Mouse (Mus musculus) G1E (cell line): Measurements from ENCODE around the gene Kdm2b. TPM values are rescaled to one million over a fixed set of nuclear protein-coding genes. Genes with fewer than 3 reads are reported as not detected.

ENCODE experiments used
- ATAC-seq: 2 replicates; pipeline ENCODE4 v1.8.0; 2016; ENCODE audit warnings: mild to moderate bottlenecking; ENCODE audit not compliant: insufficient number of reproducible peaks, poor library complexity, low FRiP score, severe bottlenecking; ENCODE audit errors: extremely low read depth
- DNase-seq: peaks from one replicate; pipeline ENCODE4 v3.0.0; 2012; ENCODE audit warnings: low spot score
- H3K27me3 ChIP-seq: 2 replicates; pipeline ENCODE4 v1.6.1; 2012; ENCODE audit warnings: mild to moderate bottlenecking, low read length, inconsistent platforms; ENCODE audit not compliant: insufficient read depth
- H3K36me3 ChIP-seq: replicated peaks from 2 replicates; pipeline ENCODE3; 2012; ENCODE audit warnings: mild to moderate bottlenecking, inconsistent platforms
- H3K4me1 ChIP-seq: 2 replicates; pipeline ENCODE4 v1.6.1; 2012; ENCODE audit warnings: low read depth, low read length, inconsistent platforms, mixed read lengths; ENCODE audit not compliant: insufficient read depth
- H3K4me3 ChIP-seq: 2 replicates; pipeline ENCODE4 v1.5.1; 2012; ENCODE audit warnings: low read depth, mild to moderate bottlenecking, inconsistent platforms, low read length, moderate library complexity, mixed read lengths
- H3K9me3 ChIP-seq: replicated peaks from 2 replicates; pipeline ENCODE4 v1.6.1; 2012; ENCODE audit warnings: inconsistent platforms
- CTCF ChIP-seq: IDR thresholded peaks from 2 replicates; pipeline ENCODE4 v1.5.1; 2012; ENCODE audit warnings: low read depth, low read length, inconsistent platforms, mixed read lengths
- GATA1 ChIP-seq: IDR thresholded peaks from 2 replicates; pipeline ENCODE4 v1.6.1; 2012; ENCODE audit warnings: borderline replicate concordance, low read length, inconsistent platforms, mixed read lengths
- GATA2 ChIP-seq: IDR thresholded peaks from 2 replicates; pipeline ENCODE4 v1.6.1; 2012; ENCODE audit warnings: low read depth, low read length, inconsistent platforms, borderline replicate concordance
- POLR2AphosphoS5 ChIP-seq: IDR thresholded peaks from 2 replicates; pipeline ENCODE4 v1.6.1; 2012; ENCODE audit warnings: low read depth, low read length, inconsistent platforms; ENCODE audit not compliant: insufficient replicate concordance
- TAL1 ChIP-seq: conservative IDR thresholded peaks from 2 replicates; pipeline ENCODE4 v1.6.1; 2012; ENCODE audit warnings: low read depth, low read length, inconsistent platforms, mixed read lengths
- polyA plus RNA-seq: library from polyadenylated mRNA; stranded (reverse); fragments of >175 nt; gene quantifications from 2 replicates; pipeline ENCODE4 v1.2.3, GENCODE M21; 2012
- total RNA-seq, 2 experiments: library from RNA; stranded (forward) in 1 of 2; stranded (reverse) in 1 of 2; fragments of 200-1000 nt in 1 of 2; fragments of >200 nt in 1 of 2; fragmentation: Nextera tagmentation in 1 of 2; gene quantifications; 2 replicates each; pipeline ENCODE4 v1.2.3; 2014 to 2017

Kdm2b gene
- total and polyA plus RNA-seq, 3 experiments: 17.5 to 38.4 (median 27.0) TPM

GRCm38 (mm10) chr5:123023049-123023448, 33.4 kb upstream of the Kdm2b start:
- Histone ChIP-seq H3K4me1 (peaks cover 32% of the 10 kb centered on the region), H3K9me3 (no peaks in the 10 kb centered on the region)
- DNase-seq: no peak

GRCm38 (mm10) chr5:123021438-123021837, 31.8 kb upstream of the Kdm2b start:
- ATAC-seq: no peak
- H3K9me3 ChIP-seq: no peaks in the 10 kb centered on the region
- peaks cover 46% of the 10 kb centered on the region for H3K36me3 ChIP-seq
- TF ChIP-seq GATA2: no peak
- no peak for TF ChIP-seq POLR2AphosphoS5
- TF ChIP-seq TAL1: no peak
- no peak for TF ChIP-seq GATA1
- DNase-seq: no peak
- peaks cover 33% of the 10 kb centered on the region for H3K4me1 ChIP-seq
- no peaks in the 10 kb centered on the region for H3K27me3 ChIP-seq
- no peak overlapping the region for H3K4me3 ChIP-seq

More at GRCm38 (mm10) chr5:123023049-123023448, 33.4 kb upstream of the Kdm2b start:
- Histone ChIP-seq H3K4me3 (no peak overlapping the region), H3K27me3 (no peaks in the 10 kb centered on the region), H3K36me3 (peaks cover 35% of the 10 kb centered on the region)
- no peak for ATAC-seq
- no peak for TF ChIP-seq GATA1
- TF ChIP-seq GATA2: no peak
- no peak for TF ChIP-seq CTCF
- no peak for TF ChIP-seq POLR2AphosphoS5
- TF ChIP-seq TAL1: no peak

GRCm38 (mm10) chr5:123020426-123020825, 30.8 kb upstream of the Kdm2b start:
- DNase-seq (no peak), ATAC-seq (no peak)
- Histone ChIP-seq H3K36me3 (peaks cover 42% of the 10 kb centered on the region), H3K9me3 (no peaks in the 10 kb centered on the region), H3K4me1 (peaks cover 33% of the 10 kb centered on the region), H3K27me3 (no peaks in the 10 kb centered on the region), H3K4me3 (no peak overlapping the region)
- TF ChIP-seq TAL1: no peak
- no peak for TF ChIP-seq CTCF
- TF ChIP-seq GATA2: no peak

GRCm38 (mm10) chr5:123019336-123020016, 29.9 kb upstream of the Kdm2b start:
- H3K36me3 ChIP-seq: peaks cover 38% of the 10 kb centered on the region
- H3K4me3 ChIP-seq: no peak overlapping the region
- peaks cover 29% of the 10 kb centered on the region for H3K4me1 ChIP-seq
- no peaks in the 10 kb centered on the region for H3K27me3 ChIP-seq
- TF ChIP-seq CTCF: no peak
- no peak for TF ChIP-seq POLR2AphosphoS5
- no peak for TF ChIP-seq GATA2
- TF ChIP-seq TAL1: no peak
- no peak for TF ChIP-seq GATA1
- no peak for ATAC-seq
- H3K9me3 ChIP-seq: no peaks in the 10 kb centered on the region
- DNase-seq: no peak

- TF ChIP-seq GATA2 (no peak), POLR2AphosphoS5 (no peak), TAL1 (no peak), CTCF (no peak), GATA1 (no peak)
- ATAC-seq: no peak
- H3K4me1 ChIP-seq: peaks cover 40% of the 10 kb centered on the region
- peaks cover 36% of the 10 kb centered on the region for H3K36me3 ChIP-seq
- no peak for DNase-seq
- H3K27me3 ChIP-seq: no peaks in the 10 kb centered on the region
- H3K4me3 ChIP-seq: no peak overlapping the region
- no peaks in the 10 kb centered on the region for H3K9me3 ChIP-seq
Observed at GRCm38 (mm10) chr5:123017504-123017903, 27.9 kb upstream of the Kdm2b start.

- peaks cover 30% of the 10 kb centered on the region for H3K36me3 ChIP-seq
- peaks cover 40% of the 10 kb centered on the region for H3K4me1 ChIP-seq
- TF ChIP-seq TAL1: no peak
- no peak for TF ChIP-seq CTCF
- no peak for TF ChIP-seq POLR2AphosphoS5
- TF ChIP-seq GATA1: no peak
- TF ChIP-seq GATA2: no peak
- peak overlapping the region; percentile 75 for H3K4me3 ChIP-seq
- no peaks in the 10 kb centered on the region for H3K9me3 ChIP-seq
- DNase-seq (no peak), ATAC-seq (no peak)
- no peaks in the 10 kb centered on the region for H3K27me3 ChIP-seq
Observed at GRCm38 (mm10) chr5:123015915-123016314, 26.3 kb upstream of the Kdm2b start.
